Mouse (Mus musculus) C2C12 (cell line): ENCODE data around the gene Tmem145.

ENCODE experiments used
- CTCF ChIP-seq: IDR thresholded peaks from one replicate; pipeline ENCODE4 v1.5.1; 2011; ENCODE audit not compliant: control insufficient read depth, insufficient read depth, insufficient read length
- FOSL1 ChIP-seq: IDR thresholded peaks from one replicate; pipeline ENCODE4 v1.8.0; 2011; ENCODE audit warnings: mild to moderate bottlenecking, low read length; ENCODE audit not compliant: poor library complexity, insufficient read depth, severe bottlenecking
- MYOG ChIP-seq: IDR thresholded peaks from one replicate; pipeline ENCODE4 v1.6.1; 2011; ENCODE audit not compliant: control insufficient read depth, insufficient read length; ENCODE audit errors: extremely low read depth
- USF1 ChIP-seq: IDR thresholded peaks from one replicate; pipeline ENCODE4 v1.6.1; 2011; ENCODE audit warnings: low read depth, mild to moderate bottlenecking, control low read depth, moderate library complexity

DNA sequence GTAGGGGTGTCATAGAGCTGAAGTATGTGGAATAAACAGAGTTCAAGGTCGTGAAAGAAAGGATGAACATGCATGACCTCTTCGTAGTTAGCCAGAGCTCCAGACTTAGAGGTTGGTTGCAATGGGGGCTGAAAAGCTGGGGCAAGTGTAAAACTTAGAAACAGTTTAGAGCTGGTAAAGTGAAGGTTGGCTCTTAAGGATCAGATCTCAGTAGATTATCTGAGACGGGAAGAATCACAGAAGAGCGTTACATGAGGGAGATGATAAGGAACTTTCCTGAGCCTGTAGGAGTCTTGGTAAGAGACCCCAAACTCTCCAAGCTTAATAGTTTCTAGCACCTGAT lies 27.9 kb upstream of the Tmem145 start:
- TF ChIP-seq CTCF, result no peak
- TF ChIP-seq FOSL1, result no peak
- no peak for TF ChIP-seq USF1
- no peak for TF ChIP-seq MYOG
